Mouse (Mus musculus) kidney, embryonic 16.5 days (tissue): Measurements from ENCODE around the gene Trpv5. TPM values are rescaled to one million over a fixed set of nuclear protein-coding genes. Genes with fewer than 3 reads are reported as not detected.
A peak's percentile ranks its signal among the peaks of the same experiment; 100 is the strongest.

Experiments used
- ATAC-seq: fragments of 200-750 bp; cut with Nextera tagmentation; 2 replicates; pipeline ENCODE4 v1.8.0; 2017; ENCODE audit warnings: moderate TSS enrichment; ENCODE audit not compliant: low FRiP score, low TSS enrichment
- H3K27ac ChIP-seq: fragments of 300-500 bp; sonication (generic); 2 replicates; pipeline ENCODE4 v1.5.1; 2014; ENCODE audit warnings: low read length
- H3K27me3 ChIP-seq: fragments of 300-500 bp; sonication (generic); 2 replicates; pipeline ENCODE4 v1.6.1; 2014; ENCODE audit warnings: low read length, control low read depth, mixed read lengths; ENCODE audit not compliant: insufficient read depth
- H3K36me3 ChIP-seq: fragments of 300-500 bp; sonication (generic); 2 replicates; pipeline ENCODE4 v1.6.1; 2014; ENCODE audit warnings: low read length, control low read depth, mixed read lengths; ENCODE audit not compliant: insufficient read depth
- H3K4me1 ChIP-seq: fragments of 300-500 bp; sonication (generic); 2 replicates; pipeline ENCODE4 v1.6.1; 2014; ENCODE audit warnings: low read length, control low read depth, mixed read lengths; ENCODE audit not compliant: insufficient read depth
- H3K4me2 ChIP-seq: fragments of 300-500 bp; sonication (generic); replicated peaks from 2 replicates; pipeline ENCODE4 v1.6.1; 2014; ENCODE audit warnings: low read depth, low read length
- H3K4me3 ChIP-seq: fragments of 300-500 bp; sonication (generic); 2 replicates; pipeline ENCODE4 v1.5.1; 2014; ENCODE audit warnings: mild to moderate bottlenecking, low read length
- H3K9ac ChIP-seq: fragments of 300-500 bp; sonication (generic); replicated peaks from 2 replicates; pipeline ENCODE4 v1.6.1; 2014; ENCODE audit warnings: low read length
- H3K9me3 ChIP-seq: fragments of 300-500 bp; sonication (generic); 2 replicates; pipeline ENCODE4 v1.6.1; 2016; ENCODE audit warnings: low read length, control low read depth
- WGBS: fragments of 180-500 bp; shearing (Covaris S2); extraction: QIAGEN DNeasy Blood & Tissue Kit; methylation state at CpG from one replicate; pipeline ENCODE4 v1.1.7; 2014; 5-methylcytosine and 5-hydroxymethylcytosine counted together
- polyA plus RNA-seq: library from polyadenylated mRNA; unstranded; fragments of >200 nt; fragmentation: Nextera tagmentation; extraction: Ambion mirVana; gene quantifications from 2 replicates; pipeline ENCODE4 v1.2.1, GENCODE M21; 2015

The Trpv5 gene
- polyA plus RNA-seq, 1 experiment from 2014 or later: 3.8 TPM

DNA sequence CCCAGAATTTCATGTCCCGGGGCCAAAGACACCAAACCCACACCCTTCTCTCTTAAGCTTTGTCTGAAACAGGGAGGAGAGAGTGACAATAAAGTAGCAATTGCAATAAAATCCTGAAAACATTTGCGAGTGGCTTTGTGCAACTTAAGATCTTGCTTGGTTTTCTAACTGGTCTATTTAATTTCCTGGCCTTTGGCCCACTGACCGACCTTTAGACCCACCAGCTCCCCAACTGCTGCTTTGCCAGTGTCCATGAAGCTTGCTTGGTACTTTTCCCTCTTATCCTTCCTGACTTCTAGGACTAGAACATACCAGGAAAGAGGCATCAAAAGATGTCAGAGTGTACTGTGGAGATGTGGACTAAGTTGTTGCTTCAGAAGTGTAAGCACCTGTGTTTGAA is 5.0 kb upstream of the Trpv5 start:
- Histone ChIP-seq H3K4me1 (no peaks in the 10 kb centered on the region), H3K27ac (no peak overlapping the region), H3K4me3 (no peak overlapping the region), H3K36me3 (no peaks in the 10 kb centered on the region), H3K9me3 (no peaks in the 10 kb centered on the region), H3K9ac (no peak overlapping the region), H3K4me2 (no peak overlapping the region), H3K27me3 (no peaks in the 10 kb centered on the region)
- 66% methylated on average over 3 of the region's 3 CpGs for WGBS
- no peak for ATAC-seq

DNA sequence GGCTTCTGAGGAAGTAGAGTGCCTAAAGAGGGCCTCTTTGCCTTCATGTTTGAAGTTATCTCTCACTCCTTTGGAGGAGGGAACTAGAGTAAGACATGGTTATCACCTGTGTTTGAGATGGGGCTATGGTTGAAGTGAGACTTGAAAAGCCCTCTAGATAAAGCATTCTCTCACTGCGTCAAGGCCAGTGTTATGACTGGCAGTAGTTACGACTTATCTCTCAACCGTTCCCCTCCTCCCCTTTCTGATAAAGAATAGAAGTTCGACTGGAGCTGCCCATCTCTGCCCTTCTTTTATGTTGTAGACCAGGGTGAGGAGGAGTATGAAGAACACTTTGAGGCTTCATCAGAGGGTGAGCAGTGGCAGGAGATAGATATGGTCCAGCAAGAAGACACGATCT is 4.3 kb upstream of the Trpv5 start:
- WGBS: 80% methylated on average over 5 of the region's 5 CpGs
- no peak overlapping the region for H3K4me2 ChIP-seq
- H3K27ac ChIP-seq: no peak overlapping the region
- H3K4me1 ChIP-seq: no peaks in the 10 kb centered on the region
- H3K9me3 ChIP-seq: no peaks in the 10 kb centered on the region
- no peak overlapping the region for H3K4me3 ChIP-seq
- no peak for ATAC-seq
- H3K9ac ChIP-seq: no peak overlapping the region
- H3K36me3 ChIP-seq: no peaks in the 10 kb centered on the region
- H3K27me3 ChIP-seq: no peaks in the 10 kb centered on the region

DNA sequence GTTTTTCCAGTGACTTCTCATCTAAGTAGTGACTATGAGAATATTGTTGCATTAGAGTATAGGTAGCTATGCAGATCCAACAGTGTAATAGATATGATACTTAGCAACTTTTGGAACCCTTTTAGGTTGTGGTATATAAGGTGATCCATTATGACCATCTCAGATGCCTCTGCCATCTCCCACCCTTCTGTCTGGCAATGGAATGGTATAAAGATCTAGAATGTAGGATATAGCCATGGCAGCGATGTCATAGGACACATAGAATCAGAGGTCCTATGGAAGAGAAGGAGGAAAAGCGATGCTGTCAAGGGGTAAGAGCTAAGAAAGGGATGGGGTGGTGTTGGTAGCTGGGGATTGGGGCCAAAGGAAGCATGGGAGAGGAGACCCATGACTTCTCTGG is 3.6 kb upstream of the Trpv5 start, which contains the start of gene Llcfc1:
TSS of gene Llcfc1 (plus strand) at position 301 of the 400 bp plus-strand sequence.
- Histone ChIP-seq H3K36me3 (no peaks in the 10 kb centered on the region), H3K9ac (no peak within 1 kb of the TSS), H3K4me2 (no peak within 1 kb of the TSS), H3K9me3 (no peaks in the 10 kb centered on the region), H3K4me3 (no peak within 1 kb of the TSS), H3K4me1 (no peaks in the 10 kb centered on the region), H3K27me3 (no peaks in the 10 kb centered on the region), H3K27ac (no peak within 1 kb of the TSS)
- WGBS: 80% methylated on average over 2 of the region's 2 CpGs
- no peak for ATAC-seq

DNA sequence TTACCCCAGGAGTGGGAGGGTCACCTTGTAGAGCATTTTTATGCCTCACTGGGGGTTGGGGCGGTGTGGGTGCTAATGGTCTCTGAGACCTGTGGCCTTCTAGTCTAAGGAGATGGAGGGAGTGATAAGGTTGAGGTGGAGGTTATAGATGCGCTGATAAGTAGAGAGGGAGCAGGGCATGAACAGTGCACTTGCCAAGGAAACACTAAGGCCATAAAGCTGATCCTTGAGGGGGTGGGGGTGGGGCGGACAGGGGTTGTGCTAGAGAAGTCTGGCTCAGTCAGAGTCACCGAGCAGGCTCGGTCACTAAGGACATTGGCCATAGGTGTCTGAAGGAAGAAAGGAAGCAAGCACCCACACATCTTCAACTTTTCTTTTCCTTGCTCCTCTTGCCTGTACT is 1.1 kb upstream of the Trpv5 start:
- no peaks in the 10 kb centered on the region for H3K9me3 ChIP-seq
- no peak overlapping the region for H3K4me3 ChIP-seq
- no peaks in the 10 kb centered on the region for H3K27me3 ChIP-seq
- peak; percentile 51 for ATAC-seq
- no peak overlapping the region for H3K4me2 ChIP-seq
- H3K9ac ChIP-seq: no peak overlapping the region
- H3K36me3 ChIP-seq: no peaks in the 10 kb centered on the region
- H3K4me1 ChIP-seq: no peaks in the 10 kb centered on the region
- 60% methylated on average over 5 of the region's 5 CpGs for WGBS
- H3K27ac ChIP-seq: no peak overlapping the region

DNA sequence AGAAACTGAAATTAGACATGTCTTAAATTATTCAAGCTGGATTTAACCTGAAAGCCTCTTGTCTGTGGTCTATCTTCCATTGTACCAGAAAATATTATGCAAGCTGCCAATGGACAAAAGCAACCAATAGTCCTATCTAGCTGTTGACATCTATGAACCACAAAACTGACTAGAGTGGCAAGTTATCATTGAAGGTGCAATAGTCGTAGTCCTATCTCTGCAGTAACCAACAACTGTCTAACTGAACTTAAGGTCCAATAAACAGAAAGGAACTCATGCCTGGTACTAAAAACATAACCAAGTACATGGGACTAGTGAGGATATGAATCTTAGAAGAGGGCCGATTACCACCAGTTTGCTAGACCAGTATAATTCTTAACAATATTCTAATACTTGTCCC is 4.0 kb downstream of the Trpv5 start:
- Histone ChIP-seq H3K4me2 (no peak overlapping the region), H3K9me3 (no peaks in the 10 kb centered on the region), H3K4me3 (no peak overlapping the region), H3K36me3 (no peaks in the 10 kb centered on the region), H3K9ac (no peak overlapping the region), H3K4me1 (no peaks in the 10 kb centered on the region), H3K27ac (no peak overlapping the region), H3K27me3 (no peaks in the 10 kb centered on the region)
- ATAC-seq: no peak
- WGBS: 96% methylated on average over 2 of the region's 2 CpGs

DNA sequence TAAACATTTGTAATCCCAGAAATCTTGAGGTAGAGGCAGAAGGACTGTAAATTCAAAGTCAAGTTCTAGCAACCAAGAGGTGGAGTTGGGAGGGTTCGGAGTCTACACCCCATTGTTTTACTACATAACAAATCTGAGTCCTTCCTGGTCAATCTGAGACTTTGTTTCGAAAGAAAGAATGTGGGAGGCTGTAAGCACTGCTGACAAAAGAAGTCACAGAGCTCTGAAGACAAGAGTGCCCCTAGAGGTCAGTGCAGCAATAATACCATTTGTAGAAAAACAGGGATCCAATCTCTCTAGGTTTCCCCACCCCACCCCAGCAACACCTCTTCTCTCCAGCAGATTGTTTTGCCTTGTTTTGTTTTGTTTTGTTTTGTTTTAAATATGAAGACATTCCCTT is 18.2 kb downstream of the Trpv5 start:
- 34% methylated on average over 2 of the region's 2 CpGs for whole genome bisulfite sequencing

DNA sequence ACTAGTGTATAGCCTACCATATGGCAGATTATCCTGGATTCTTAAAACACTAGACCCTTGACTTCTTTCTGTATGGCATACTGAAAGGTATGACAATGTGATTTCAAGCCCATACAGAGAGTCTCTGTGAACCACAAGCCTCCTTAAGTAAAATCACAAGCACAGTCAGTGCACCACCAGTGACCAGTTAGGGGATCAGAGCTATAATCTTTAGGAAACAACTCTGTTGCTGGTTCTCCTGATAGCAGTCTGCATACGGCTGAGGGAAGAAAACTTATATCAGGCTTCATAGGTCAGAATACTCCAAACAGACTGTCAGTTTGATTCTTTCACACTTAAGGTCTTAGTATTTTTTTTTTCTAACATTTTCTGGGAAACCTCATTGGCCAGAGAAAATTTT is 22.1 kb downstream of the Trpv5 start:
- Histone ChIP-seq H3K4me3 (no peak overlapping the region), H3K36me3 (no peaks in the 10 kb centered on the region), H3K27me3 (no peaks in the 10 kb centered on the region), H3K9me3 (no peaks in the 10 kb centered on the region), H3K27ac (no peak overlapping the region), H3K4me2 (no peak overlapping the region), H3K9ac (no peak overlapping the region), H3K4me1 (no peaks in the 10 kb centered on the region)
- 55% methylated on average over 1 of the region's 1 CpGs for WGBS
- ATAC-seq: no peak

More for the DNA sequence above, 18.2 kb downstream of the Trpv5 start:
- H3K9me3 ChIP-seq: no peaks in the 10 kb centered on the region
- H3K27ac ChIP-seq: no peak overlapping the region
- H3K36me3 ChIP-seq: no peaks in the 10 kb centered on the region
- H3K4me1 ChIP-seq: no peaks in the 10 kb centered on the region
- H3K27me3 ChIP-seq: no peaks in the 10 kb centered on the region
- no peak overlapping the region for H3K9ac ChIP-seq
- H3K4me3 ChIP-seq: no peak overlapping the region
- no peak overlapping the region for H3K4me2 ChIP-seq
- no peak for ATAC-seq

DNA sequence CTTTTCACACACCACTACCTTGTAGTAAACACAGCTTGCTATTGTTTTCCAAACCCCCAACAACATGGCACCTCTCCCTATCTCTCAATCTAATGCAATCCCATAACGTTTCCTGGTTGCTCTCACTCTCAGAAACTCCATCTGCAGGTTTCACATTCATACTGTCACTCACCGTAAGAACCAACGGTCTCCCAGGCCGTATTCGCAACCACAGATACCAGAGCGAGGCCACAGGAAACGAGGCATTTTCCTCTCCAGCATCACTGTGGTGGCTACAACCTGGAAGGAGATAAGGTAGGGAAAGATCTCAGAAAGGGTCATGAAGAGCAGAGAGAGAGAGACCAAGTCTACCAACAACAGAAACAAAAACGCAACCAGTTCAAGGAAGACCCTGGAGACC is 25.9 kb downstream of the Trpv5 start:
- Histone ChIP-seq H3K27me3 (no peaks in the 10 kb centered on the region), H3K9me3 (no peaks in the 10 kb centered on the region), H3K27ac (no peak overlapping the region), H3K4me2 (no peak overlapping the region), H3K9ac (no peak overlapping the region), H3K4me1 (no peaks in the 10 kb centered on the region), H3K36me3 (no peaks in the 10 kb centered on the region), H3K4me3 (no peak overlapping the region)
- no peak for ATAC-seq
- 81% methylated on average over 8 of the region's 8 CpGs for WGBS

DNA sequence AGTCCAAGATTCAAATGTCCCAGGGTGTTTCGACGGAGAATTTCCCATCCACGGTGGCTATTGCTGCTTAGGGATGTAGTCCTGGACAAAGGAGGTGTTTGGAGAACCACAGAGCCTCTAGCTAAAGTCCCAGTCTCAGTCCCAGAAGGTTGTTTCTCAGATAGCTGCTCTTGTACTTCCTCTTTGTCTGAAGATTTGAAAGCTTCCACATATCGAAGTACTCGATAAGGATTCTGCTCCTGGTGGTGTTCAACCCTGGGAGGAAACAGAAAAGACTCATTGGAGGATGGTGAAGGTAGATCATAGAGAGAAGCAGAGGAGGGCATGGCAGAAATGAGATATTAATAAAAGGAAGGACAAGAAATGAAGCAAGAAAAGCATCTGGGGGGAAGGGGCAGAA is 27.4 kb downstream of the Trpv5 start:
- whole genome bisulfite sequencing: 95% methylated on average over 5 of the region's 5 CpGs
- Histone ChIP-seq H3K4me2 (no peak overlapping the region), H3K4me3 (no peak overlapping the region), H3K36me3 (no peaks in the 10 kb centered on the region), H3K9ac (no peak overlapping the region), H3K27me3 (no peaks in the 10 kb centered on the region), H3K27ac (no peak overlapping the region), H3K9me3 (no peaks in the 10 kb centered on the region), H3K4me1 (no peaks in the 10 kb centered on the region)
- ATAC-seq: no peak

DNA sequence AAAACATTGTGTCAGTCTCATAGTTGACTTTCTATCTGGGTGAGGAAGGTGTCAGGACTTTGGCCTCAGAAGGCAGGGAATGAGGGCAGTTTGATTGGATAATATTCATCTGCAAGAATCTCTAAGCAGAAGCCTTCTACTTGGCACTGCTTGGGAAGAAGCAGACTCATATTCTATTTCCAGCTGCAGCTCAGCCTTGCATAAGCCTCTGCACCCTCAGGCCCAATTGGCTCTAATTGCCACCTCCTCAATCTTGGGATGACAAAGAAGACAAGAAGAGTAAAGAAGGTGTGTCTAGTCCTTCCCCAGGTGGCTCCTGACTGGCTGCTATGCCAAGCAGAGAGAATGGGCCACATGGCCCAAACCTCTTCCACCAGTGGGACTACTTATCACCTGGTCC is 33.9 kb downstream of the Trpv5 start:
- ATAC-seq: no peak

DNA sequence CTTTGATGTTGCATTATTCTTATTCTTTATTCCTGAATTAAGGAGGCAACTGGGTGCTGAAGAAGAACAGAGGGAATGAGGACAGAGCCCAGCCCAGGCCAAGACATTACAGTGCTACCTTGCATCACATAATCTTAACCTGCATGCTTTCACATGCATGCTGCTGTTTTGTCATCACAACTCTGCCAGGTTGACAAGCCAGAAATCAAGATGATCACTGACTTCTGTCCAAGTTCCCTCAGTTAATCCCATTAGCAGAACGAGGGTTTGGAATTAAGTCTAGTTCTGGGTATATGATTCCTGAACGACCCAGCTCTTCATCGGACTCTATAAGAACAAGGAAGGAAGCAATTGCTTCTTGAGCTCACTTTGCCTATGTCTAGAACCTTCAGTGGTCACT is 34.3 kb downstream of the Trpv5 start:
- Histone ChIP-seq H3K9me3 (no peaks in the 10 kb centered on the region), H3K27ac (no peak overlapping the region), H3K4me3 (no peak overlapping the region), H3K9ac (no peak overlapping the region), H3K27me3 (no peaks in the 10 kb centered on the region), H3K4me2 (no peak overlapping the region), H3K36me3 (no peaks in the 10 kb centered on the region), H3K4me1 (no peaks in the 10 kb centered on the region)
- no peak for ATAC-seq
- 82% methylated on average over 3 of the region's 3 CpGs for WGBS

More for the DNA sequence above, 33.9 kb downstream of the Trpv5 start:
- no peak overlapping the region for H3K27ac ChIP-seq
- no peak overlapping the region for H3K4me3 ChIP-seq
- no peaks in the 10 kb centered on the region for H3K4me1 ChIP-seq
- no peaks in the 10 kb centered on the region for H3K27me3 ChIP-seq
- H3K4me2 ChIP-seq: no peak overlapping the region
- H3K9ac ChIP-seq: no peak overlapping the region
- H3K36me3 ChIP-seq: no peaks in the 10 kb centered on the region
- no peaks in the 10 kb centered on the region for H3K9me3 ChIP-seq
